Mouse (Mus musculus) layer of hippocampus, adult 11-12 months (tissue): Measurements from ENCODE around the gene Emc1.
"Not testable (repeated sequence)": the region's sequence is repeated elsewhere in the genome, so short reads cannot be mapped to it uniquely, and the experiment has no call there.

Experiments
- DNase-seq: peaks from one replicate; pipeline ENCODE4 v3.0.0; 2022; ENCODE audit warnings: low spot score

Gene Emc1

DNA sequence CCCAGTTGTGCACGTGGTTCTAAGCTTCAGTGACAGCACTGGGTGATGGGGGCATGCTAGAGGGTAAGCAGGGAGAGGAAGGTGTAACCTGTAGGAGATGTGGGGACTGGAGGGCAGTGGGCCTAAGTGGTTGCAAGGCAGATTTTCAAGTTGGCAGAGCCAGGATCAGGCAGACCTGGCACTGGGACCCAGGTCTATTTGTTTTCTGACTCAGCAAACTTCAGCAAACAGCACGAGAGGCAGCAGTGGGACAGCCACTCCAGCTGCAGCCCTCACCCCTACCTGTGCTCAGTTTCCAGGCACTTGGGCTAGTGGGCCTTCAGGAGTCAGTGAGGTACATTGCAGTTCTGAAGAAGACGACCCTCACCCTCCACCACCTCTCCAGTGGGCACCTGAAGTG lies 4.8 kb downstream of the Emc1 start:
- DNase-seq = no peak

DNA sequence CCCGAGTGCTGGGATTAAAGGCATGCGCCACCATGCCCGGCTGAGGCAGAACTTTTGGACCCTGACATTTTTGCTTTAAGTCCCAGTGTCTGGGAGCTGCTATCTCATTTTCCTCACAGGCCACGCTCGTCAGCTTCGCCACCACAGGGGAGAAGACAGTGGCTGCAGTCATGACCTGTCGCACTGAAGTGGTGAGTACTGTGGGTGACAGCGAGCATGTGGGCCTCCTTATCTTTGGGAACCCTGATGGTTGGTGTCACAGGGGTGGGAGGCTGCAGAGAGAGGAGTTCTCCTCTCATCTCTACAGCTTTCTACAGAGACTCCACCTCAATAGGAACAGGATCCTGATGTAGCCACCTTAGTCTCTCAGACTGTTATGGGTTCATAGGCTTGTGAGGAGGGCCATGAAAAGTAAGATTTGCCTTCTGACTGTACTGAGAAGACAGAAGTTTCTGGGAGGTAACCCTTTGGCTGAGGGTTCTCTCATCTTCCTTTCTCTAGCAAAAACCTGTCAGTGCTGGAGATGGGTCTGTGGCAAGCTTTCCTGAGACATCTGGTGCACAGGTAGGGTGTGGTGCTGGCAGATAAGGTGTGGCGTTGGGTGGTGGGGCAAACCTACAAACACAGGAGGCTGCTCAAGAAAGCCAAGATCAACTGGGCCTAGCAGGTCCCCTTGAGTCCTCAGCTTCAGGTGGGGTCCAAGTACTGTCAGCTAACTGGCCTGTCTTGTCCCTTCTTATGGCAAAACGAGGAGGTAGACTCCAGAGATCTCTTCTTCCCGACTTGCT lies 8.6 kb downstream of the Emc1 start:
- no peak for DNase-seq

DNA sequence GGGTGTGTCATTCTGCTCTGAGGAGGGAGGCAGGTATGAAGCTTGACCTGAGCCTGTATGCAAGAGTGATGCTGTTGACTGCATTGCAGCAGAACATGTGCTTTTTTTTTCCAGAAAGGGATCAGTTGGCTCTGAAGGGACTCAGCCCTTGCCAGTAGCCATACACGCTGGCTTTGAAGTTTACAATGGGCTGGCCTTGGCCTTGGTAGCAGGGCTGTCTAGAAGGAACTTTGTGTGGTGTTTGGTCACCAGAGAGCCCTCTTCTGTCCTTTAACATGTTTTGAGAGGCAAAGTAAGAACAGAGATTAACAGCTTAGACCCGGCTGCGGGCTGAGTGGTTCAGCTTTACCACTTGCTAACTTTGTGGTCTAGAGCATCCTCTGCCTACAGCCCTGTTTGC lies 14.9 kb downstream of the Emc1 start:
- no peak for DNase-seq

DNA sequence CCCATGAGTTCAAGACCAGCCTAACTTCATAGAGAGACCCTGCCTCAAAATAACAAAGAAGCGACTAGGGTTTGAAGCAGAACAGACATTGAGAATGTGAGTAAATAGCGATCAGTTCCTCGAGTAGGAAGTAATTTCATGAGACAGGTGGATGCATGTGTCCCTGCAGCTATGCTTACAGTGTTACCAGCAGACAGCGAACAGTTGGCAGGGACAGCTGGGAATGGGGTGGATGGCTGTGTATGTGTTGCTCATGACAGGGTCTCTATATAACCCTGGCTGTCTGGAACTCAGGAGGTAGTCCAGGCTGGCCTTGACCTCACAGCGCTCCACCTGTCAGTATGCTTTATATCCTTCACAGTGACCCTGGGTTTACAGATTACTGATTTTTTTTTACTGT lies 15.7 kb downstream of the Emc1 start:
- DNase-seq = peak; percentile 20

DNA sequence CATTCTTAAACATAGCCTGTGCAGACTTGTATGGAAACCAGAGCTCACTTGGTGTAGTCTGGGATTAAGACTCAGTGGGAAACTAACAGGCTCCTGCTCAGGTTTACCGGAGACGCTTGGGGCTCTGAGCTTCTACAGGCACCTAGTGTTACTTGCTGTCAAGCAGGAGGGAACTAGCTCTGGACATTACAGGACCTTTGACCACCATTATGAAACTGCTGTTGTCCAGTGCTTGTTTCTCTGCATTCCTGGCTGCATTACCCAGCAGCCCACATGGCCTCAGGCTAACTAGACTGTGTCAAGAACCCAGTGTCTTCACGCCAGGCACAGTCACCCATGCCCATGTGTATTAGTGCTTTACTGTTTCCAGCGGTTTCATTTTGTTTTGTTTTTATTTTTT lies 20.7 kb downstream of the Emc1 start:
- no peak for DNase-seq

DNA sequence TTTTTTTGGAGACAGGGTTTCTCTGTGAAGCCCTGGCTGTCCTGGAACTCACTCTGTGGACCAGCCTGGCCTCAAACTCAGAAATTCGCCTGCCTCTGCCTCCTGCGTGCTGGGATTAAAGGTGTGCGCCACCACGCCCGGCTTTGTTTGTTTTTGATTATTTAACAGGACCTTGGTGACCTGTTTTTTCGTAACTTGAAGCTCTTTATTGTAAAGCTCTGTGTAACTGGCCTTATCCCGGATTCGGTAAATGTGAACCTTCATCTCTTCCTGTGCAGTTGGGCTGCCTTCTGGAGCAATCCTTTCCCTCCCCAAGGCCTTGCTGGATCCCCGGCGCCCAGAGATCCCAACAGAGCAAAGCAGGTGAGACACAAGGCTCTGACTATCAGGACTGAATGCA lies 21.1 kb downstream of the Emc1 start:
- DNase-seq = no peak

DNA sequence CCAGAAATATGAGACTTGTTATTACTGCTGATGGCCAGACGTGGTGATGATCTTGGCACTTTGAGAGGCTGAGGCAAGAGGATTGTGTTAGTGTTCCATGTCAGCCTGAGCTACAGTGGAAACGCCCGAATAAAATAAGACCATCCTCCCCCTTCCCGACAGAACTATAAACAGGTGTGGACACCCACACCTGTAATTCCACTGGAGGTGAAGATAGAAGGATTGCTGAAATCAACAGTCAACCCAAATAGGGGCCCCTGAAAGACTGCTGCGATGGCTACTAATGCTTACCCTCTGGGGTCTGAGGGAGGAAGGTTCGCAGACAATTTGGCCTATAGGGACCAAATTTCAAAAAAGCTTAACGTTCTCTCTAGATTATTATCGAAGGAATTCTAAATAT lies 27.3 kb downstream of the Emc1 start:
- DNase-seq = no peak

DNA sequence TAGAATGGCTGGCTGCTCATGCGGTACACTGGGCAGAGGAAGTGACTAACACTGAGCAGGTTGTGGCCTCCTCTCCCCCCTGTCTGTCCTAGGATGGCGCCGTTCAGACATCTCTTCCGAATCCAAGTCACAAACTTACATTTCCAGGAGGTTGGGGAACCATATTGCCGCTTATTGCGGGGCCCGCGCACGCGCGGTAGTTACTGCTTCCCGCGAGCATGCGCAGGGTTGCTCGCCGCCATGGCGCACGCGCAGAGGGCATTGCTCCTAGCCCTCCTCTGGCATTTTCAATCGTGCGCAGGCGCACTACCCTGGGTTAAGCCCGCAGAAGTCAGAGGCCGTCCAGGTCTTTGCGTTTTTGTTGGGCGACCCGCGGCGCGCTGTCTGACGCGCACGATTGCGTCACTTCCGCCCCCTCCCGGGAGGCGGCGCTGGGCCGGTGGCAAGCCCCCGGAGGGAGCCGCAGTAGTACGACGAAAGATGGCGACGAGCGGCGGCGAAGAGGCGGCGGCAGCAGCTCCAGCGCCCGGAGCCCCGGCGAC lies 27.9 kb downstream of the Emc1 start:
- DNase-seq = peak; percentile 100

DNA sequence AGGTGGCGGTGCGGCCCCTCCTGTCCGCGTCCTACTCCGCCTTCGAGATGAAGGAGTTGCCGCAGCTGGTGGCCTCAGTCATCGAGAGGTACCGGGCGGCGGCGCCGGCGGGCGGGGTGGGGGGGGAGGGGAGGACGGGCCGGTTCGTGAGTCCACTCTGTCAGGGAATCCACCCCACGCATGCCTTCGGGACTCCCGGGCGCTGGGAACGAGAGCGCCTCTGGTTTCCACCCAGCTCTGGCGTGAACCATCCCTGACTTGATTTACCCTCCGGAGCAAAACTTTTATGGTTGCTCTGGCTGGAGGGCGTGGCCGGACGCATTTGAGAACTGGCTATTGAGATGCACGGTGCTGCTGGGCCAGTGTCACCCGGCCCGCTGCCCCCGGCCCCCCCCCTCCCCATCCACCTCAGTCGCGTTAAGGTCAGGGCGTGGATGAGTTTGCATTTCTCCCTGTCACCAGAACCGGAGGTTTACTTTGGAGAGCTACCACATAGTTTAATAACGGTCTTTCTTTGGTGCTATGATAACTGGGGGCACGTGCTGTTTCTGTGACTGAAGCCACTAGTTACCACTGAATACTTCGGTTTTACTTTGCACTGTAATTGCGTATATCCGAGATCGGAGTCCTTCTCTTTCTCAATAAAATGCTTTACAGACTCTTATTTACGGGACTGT lies 28.5 kb downstream of the Emc1 start:
- DNase-seq = peak; percentile 24

DNA sequence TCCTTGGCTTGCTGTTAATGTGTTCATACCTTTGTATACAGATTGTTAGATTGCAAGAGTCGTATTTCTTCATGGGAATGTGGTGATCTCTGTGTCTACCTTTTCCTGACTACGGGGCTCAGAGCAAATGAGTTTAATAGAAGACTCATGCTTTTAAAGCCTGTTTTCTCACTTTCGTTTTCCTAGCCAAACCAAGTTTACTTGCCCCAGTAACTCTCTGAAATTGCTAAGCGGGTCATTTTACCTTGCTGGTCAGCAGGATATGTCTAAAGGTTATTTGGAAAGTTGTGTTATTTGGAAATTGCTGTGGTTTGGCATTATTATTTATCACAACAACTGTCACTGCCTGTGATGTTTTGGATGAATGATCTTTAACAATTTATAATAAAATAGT lies 29.1 kb downstream of the Emc1 start:
- DNase-seq = no peak

DNA sequence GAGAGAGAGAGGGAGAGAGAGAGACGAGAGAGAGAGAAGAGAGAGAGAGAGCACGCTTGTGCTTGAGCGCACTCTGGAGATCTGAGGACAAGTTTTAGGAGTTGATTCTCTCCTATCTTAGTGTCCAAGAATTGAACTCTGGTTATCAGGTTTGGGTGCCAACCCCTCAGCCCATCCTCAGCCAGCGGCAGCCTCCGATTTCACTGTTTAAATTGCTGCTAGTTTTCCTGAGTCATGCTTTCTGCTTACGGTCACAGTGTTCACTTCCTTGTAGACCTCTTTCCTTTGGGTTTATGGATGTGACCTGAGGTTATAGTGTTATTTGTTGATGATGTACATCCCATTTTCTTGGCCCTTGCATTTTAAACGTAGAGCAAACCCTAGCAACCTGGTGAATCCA lies 29.8 kb downstream of the Emc1 start:
- DNase-seq = no peak

DNA sequence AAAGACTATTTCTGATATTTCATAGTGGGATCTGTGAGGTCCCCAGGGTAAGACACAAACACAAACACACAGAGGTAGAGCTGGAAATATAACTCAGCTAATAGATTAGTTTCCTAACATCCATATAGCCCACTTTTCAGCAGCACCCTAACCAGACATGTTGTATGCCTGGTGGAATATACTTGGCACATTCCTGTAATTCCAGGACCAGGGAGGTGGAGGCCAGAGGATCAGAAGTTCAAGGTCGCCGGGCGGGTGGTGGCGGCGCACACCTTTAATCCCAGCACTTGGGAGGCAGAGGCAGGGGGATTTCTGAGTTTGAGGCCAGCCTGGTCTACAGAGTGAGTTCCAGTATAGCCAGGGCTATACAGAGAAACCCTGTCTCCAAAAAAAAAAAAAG lies 33.5 kb downstream of the Emc1 start:
- not testable (repeated sequence) for DNase-seq

DNA sequence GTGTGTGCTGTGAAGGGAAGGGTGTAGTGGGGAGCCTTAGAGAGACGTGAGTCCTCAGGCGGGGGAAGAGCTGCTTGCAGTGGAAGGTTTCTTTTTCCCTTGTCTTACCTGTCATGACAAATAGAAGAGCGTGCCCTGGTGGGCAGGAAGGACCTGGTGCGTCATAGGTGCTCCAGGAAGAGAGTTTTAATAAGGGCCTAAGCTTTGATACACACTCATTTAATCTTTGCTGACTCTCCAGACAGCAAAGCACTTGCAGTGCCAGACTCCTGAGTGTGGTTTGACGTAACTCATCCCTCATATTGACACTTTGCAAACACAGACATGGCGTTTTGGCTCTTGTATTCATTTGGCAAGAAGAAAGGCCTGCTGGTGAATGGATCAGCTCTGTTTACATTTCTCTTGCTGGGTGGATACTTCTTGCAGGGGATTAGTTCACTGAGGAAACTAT lies 34.5 kb downstream of the Emc1 start:
- no peak for DNase-seq

DNA sequence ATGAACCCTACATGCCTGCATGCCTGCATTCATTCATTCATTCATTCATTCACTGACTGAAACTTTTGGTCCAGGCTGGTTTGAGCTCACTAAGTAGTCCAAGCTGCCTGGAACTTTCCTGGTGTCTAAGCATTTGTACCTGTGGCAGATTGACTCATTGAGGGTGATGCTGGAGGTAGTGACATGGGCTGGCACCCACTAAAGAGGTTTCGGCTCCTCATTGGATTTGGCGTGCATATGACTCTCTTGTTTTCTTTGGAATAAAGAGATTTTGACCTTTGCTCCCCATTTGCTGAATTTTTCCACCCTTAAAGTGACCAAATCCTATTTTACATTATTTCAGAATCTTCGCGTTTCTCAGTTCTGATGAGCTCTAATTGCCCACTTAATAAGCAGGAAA lies 37.2 kb downstream of the Emc1 start:
- no peak for DNase-seq

DNA sequence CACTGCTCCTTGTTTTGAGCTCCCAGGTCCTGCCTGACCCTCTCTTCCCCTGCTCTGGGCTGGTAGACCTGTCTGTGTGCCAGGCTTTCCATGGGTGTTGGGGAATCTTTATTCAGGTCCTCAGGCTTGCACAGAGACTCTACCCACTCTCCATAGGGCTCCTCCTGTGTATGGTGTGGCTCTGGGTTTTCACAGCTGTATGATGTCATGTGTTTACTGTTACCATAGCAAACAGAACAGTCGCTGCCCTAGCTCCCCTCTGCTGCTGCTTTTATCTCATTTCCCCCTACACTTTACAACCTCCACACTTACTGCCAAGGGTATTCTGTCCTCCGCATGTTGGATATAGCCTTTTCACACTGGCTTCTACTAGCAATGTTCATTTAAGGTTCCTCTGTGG lies 43.0 kb downstream of the Emc1 start:
- no peak for DNase-seq

DNA sequence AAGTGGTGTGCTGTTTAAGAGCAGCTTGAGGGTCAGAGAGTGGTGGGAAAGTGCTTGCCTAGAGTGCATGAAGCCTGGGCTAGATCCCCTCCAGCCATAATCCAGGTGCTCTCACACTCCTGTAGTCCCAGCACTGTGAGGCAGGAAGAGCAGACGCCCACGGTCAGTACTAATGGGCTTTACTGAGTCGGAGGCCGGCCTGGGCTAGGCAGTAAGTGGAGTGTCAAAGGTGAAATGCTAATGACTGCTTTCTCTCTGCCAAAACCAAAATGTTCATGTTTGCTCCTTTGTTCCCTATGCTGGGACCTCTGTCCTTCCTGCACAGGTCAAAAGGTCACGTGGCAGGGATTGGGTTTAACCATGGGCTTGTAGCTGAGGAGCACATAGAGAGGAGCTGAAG lies 48.1 kb downstream of the Emc1 start:
- DNase-seq = no peak

DNA sequence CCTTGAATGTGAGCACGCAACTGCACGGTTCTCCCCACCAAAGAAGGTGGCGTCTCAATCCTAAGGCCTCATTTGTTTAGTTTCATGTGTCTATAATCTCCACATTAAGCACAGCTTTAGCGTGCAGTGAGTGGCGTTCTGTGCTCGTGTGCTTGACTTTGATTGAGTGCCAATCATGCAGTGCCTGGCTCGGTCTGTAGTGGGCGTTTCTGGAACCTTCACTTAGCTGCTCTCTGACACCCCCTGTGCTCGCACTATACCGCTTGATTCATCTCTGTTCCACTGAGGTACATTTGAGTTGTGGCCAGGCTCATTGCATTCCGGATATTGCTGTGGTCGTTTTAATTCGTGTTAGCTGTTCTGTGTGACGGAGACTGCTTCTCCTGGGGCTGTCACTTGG lies 50.8 kb downstream of the Emc1 start:
- DNase-seq = peak; percentile 14

DNA sequence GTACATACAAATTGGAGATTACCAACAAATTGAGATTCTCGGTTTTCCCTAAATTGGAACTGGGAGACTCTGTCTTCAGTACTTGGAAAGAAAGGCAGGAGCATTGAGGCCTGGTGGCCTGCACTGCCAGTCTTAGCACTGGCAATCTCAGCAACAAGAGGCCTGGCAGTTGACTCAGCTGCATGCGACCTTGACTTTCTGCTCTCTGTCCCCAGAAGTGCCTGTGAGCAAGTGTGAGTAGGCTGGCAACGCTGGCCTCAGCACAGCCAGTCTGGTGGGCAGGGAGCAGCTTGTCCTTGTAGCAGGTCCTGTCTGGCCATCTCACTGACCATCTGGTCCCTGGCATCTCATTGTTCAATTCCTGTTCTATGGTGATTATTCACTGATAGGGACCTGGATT lies 59.0 kb downstream of the Emc1 start:
- no peak for DNase-seq

DNA sequence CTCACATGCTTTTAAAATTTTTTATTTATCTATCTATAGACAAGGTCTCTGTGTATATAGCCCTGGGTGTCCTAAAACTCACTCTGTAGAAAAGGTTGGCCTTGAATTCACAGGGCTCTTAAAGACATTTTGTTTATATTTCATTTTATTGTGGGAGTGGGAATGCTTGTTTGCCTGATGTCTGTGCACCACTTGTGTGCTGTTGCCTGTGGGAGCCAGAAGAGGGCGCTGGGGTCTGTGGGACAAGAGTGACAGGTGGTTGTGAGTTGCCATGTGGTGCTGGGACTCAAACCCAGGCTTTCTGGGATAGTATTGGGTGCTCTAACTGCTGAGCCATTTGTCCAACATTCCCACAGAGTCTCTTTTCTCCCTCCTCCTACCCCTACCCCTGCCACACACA lies 65.5 kb downstream of the Emc1 start:
- DNase-seq = no peak

DNA sequence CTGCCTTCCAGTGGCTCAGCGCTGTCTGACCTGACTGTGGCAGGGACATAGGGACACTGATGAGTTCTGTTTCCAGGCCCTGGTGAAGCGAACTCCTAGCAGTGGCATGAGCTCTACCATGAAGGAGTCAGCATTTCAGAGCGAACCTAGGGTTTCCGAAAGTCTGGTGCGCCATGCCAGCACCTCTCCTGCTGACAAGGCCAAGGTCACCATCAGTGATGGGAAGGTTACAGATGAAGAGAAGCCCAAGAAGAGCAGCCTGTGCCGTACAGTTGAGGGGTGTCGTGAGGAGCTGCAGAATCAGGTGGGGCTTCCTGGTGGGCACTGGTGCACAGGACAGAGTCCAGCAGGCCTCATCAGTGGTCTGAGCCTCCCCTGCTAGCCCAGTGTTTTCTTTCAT lies 69.2 kb downstream of the Emc1 start:
- no peak for DNase-seq

DNA sequence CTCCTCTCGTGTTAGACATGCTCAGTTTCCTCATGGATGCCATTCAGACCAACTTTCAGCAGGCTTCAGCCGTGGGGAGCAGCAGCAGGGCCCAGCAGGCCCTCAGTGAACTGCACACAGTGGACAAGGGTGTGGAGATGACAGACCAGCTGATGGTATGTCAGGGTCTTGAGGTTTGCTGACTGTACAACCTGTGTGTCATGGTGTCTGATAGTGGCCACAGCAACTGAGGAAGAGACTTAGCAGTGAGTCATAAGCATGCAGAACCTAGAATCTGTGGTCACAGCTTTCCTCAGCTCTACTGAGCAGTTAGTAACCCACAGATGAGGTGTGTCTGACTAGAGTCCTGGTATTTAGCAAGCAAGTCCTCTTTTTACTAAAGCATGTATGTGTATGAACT lies 70.0 kb downstream of the Emc1 start:
- DNase-seq = no peak

DNA sequence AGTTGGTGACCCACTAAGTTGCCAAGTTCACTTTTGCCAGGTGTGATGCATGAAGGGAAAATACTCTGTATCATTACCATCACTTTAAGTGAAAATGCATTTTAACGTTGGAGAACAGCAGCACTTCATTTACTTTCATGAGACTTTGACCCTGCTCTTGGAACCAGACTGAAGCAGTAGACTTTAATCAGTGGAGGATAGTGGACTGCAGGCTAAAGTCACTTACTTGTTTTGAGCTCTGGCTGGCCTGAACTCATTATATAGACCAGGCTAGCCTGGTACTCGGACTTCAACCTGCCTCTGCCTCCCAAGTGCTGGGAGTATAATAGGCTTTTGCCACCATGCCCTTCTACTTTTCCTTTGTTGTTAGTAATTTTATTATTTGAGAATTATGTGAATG lies 70.9 kb downstream of the Emc1 start:
- DNase-seq = no peak
